Mouse (Mus musculus) stomach, postnatal 0 days (tissue): ENCODE data around the gene D13Ertd608e. TPM values are rescaled to one million over a fixed set of nuclear protein-coding genes. Genes with fewer than 3 reads are reported as not detected.
"Not testable (repeated sequence)": the region's sequence is repeated elsewhere in the genome, so short reads cannot be mapped to it uniquely, and the experiment has no call there.

Experiments used
- ATAC-seq: fragments of 200-750 bp; cut with Nextera tagmentation; 2 replicates; pipeline ENCODE4 v1.8.0; 2017; ENCODE audit not compliant: low FRiP score, low TSS enrichment
- DNase-seq: peaks from one replicate; pipeline ENCODE4 v3.0.0-alpha.2; 2016; ENCODE audit warnings: low spot score
- H3K27ac ChIP-seq: fragments of 300-500 bp; sonication (generic); replicated peaks from 2 replicates; pipeline ENCODE4 v1.5.1; 2014; ENCODE audit warnings: mild to moderate bottlenecking, control low read depth
- H3K27me3 ChIP-seq: fragments of 300-500 bp; sonication (generic); 2 replicates; pipeline ENCODE4 v1.6.1; 2014; ENCODE audit warnings: low read length; ENCODE audit not compliant: control insufficient read depth, insufficient read depth
- H3K36me3 ChIP-seq: fragments of 300-500 bp; sonication (generic); 2 replicates; pipeline ENCODE4 v1.6.1; 2014; ENCODE audit warnings: low read length, mixed read lengths; ENCODE audit not compliant: control insufficient read depth, insufficient read depth
- H3K4me1 ChIP-seq: fragments of 300-500 bp; sonication (generic); replicated peaks from 2 replicates; pipeline ENCODE4 v1.6.1; 2014; ENCODE audit warnings: antibody characterized with exemption; ENCODE audit not compliant: control insufficient read depth, insufficient read depth
- H3K4me2 ChIP-seq: fragments of 300-500 bp; sonication (generic); replicated peaks from 2 replicates; pipeline ENCODE4 v1.6.1; 2014; ENCODE audit warnings: low read depth, mild to moderate bottlenecking, control low read depth, moderate library complexity
- H3K4me3 ChIP-seq: fragments of 300-500 bp; sonication (generic); 2 replicates; pipeline ENCODE4 v1.5.1; 2014; ENCODE audit warnings: low read depth, low read length, control low read depth
- H3K9ac ChIP-seq: fragments of 300-500 bp; sonication (generic); 2 replicates; pipeline ENCODE4 v1.6.1; 2014; ENCODE audit warnings: mild to moderate bottlenecking, low read length, control low read depth, mixed read lengths
- H3K9me3 ChIP-seq: fragments of 300-500 bp; sonication (generic); 2 replicates; pipeline ENCODE4 v1.6.1; 2016; ENCODE audit warnings: low read length; ENCODE audit not compliant: control insufficient read depth
- CTCF ChIP-seq: IDR thresholded peaks from 2 replicates; pipeline ENCODE4 v1.5.1; 2016; ENCODE audit warnings: antibody characterized with exemption, low read depth, mild to moderate bottlenecking, moderate library complexity
- EP300 ChIP-seq: optimal IDR thresholded peaks from 2 replicates; pipeline ENCODE3; 2016; ENCODE audit warnings: antibody characterized with exemption
- WGBS: fragments of 180-500 bp; shearing (Covaris S2); extraction: QIAGEN DNeasy Blood & Tissue Kit; methylation state at CpG from one replicate; pipeline ENCODE4 v1.1.7; 2014; 5-methylcytosine and 5-hydroxymethylcytosine counted together
- polyA plus RNA-seq: library from polyadenylated mRNA; unstranded; fragments of >200 nt; fragmentation: Nextera tagmentation; extraction: Ambion mirVana; gene quantifications from 2 replicates; pipeline ENCODE4 v1.2.1, GENCODE M21; 2015

Gene D13Ertd608e
- not detected in 2 replicates for polyA plus RNA-seq

GRCm38 (mm10) chr13:119835320-119836056 lies at the start of gene D13Ertd608e:
TSS of gene D13Ertd608e (plus strand) at chr13:119836006.
- not testable (repeated sequence) for H3K27me3 ChIP-seq, H3K36me3 ChIP-seq, H3K27ac ChIP-seq, H3K9me3 ChIP-seq, H3K4me1 ChIP-seq, H3K9ac ChIP-seq
- ATAC-seq (peak; percentile 67), DNase-seq (peak; percentile 58)
- 11% methylated on average over 18 of the region's 25 CpGs for WGBS
- H3K4me3 ChIP-seq: peak within 1 kb of the TSS; percentile 6; the same call in 1 of the 2 replicates
- peak; percentile 66 for TF ChIP-seq CTCF
- H3K4me2 ChIP-seq: peak within 1 kb of the TSS; percentile 37

GRCm38 (mm10) chr13:119789851-119790717 lies 45.7 kb upstream of the D13Ertd608e start:
- ATAC-seq (peak; percentile 74), DNase-seq (peak; percentile 51)
- under 1% methylated on average over 57 of the region's 66 CpGs for whole genome bisulfite sequencing
- Histone ChIP-seq H3K9me3 (no peaks in the 10 kb centered on the region), H3K4me2 (peak overlapping the region; percentile 90), H3K36me3 (peaks cover 5% of the 10 kb centered on the region), H3K4me1 (peaks cover 6% of the 10 kb centered on the region; the same call in 1 of the 2 replicates), H3K9ac (peak overlapping the region; percentile 91), H3K27ac (peak overlapping the region; percentile 97), H3K4me3 (peak overlapping the region; percentile 82), H3K27me3 (no peaks in the 10 kb centered on the region)
- TF ChIP-seq CTCF: no peak
- no peak for TF ChIP-seq EP300

DNA sequence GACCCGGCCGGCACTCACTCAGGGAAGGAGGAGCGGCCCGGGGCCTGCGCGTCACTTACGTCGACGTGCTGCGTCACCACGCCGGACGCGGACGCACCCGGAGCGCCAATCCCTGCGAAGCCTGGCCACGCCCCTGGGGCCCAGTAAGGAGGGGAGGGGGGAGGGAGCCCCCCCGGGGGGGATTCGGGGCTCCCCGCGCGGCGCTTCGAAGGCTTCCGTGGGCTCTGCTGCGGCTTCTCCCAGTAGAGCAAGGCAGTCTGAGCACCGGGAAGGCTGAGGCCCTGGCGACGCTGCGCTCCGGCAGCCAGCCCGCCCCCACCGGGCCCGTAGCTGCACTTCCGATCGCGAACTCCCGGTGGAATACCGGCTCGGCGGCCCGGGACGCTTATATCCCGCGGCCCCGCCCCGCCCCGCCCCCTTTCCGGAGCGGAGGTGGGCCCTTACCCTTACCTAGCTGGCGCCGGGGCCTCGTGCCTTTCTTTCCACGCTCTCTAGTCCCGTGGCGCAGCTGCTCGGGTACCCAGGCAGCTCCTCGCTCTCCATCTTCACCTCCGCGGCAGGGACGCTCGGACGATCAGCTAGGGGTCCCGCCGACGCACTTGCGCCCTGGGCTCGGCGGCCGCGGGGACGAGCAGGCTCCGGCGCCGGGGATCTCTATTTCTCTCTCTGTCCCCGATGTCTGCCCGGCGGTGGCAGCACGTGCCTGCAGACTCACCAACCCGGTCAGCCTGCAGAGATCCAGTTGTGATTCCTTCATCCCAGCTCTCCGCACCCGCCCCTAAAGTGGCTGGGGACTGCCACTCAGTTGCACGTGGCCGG lies 44.8 kb upstream of the D13Ertd608e start, which contains the start of gene Zfp131:
TSS of gene Zfp131 (minus strand) at position 129 of the 819 bp plus-strand sequence.
- Histone ChIP-seq H3K4me3 (peak within 1 kb of the TSS; percentile 82), H3K27me3 (no peaks in the 10 kb centered on the region), H3K4me1 (peaks cover 6% of the 10 kb centered on the region; the same call in 1 of the 2 replicates), H3K9me3 (no peaks in the 10 kb centered on the region), H3K36me3 (peaks cover 5% of the 10 kb centered on the region), H3K9ac (peak within 1 kb of the TSS; percentile 91), H3K4me2 (peak within 1 kb of the TSS; percentile 90), H3K27ac (peak within 1 kb of the TSS; percentile 97)
- under 1% methylated on average over 45 of the region's 86 CpGs for WGBS
- ATAC-seq (peak; percentile 99), DNase-seq (peak; percentile 96)
- TF ChIP-seq EP300 (no peak), CTCF (peak; percentile 9; the same call in 1 of the 2 replicates)

DNA sequence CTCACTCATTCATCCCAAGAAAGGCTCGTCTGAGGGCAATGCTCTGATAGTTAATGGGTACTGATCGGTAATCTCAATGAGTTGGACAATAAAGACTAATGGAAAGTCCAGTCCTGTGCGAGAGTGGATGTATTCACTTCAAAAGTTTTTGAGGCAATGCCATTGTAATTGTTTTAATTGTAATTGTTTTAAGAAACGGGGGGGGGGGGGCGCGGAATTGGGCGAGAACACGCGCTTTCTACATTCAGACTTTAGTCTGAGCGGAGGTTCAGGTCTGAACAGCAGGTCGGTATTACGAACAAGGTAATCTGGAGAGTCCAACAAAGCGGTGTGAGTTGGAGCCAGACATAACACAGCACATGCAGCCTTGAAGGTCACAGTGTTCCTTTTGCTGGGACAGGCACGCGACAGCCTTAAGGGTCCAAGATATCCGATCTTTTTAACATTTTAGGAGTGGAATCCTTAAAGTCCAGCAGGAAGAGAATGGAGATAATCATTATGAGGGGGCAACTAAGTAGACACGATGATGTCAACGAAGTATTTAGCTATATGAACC lies 44.1 kb upstream of the D13Ertd608e start:
- peak overlapping the region; percentile 90 for H3K4me2 ChIP-seq
- WGBS: 3% methylated on average over 18 of the region's 18 CpGs
- peaks cover 2% of the 10 kb centered on the region for H3K36me3 ChIP-seq
- no peaks in the 10 kb centered on the region for H3K27me3 ChIP-seq
- DNase-seq (no peak), ATAC-seq (no peak)
- H3K9me3 ChIP-seq: no peaks in the 10 kb centered on the region
- H3K4me1 ChIP-seq: peaks cover 6% of the 10 kb centered on the region; the same call in 1 of the 2 replicates
- peak overlapping the region; percentile 97 for H3K27ac ChIP-seq
- TF ChIP-seq CTCF (no peak), EP300 (no peak)
- H3K4me3 ChIP-seq: peak overlapping the region; percentile 82
- peak overlapping the region; percentile 91 for H3K9ac ChIP-seq

GRCm38 (mm10) chr13:119792791-119793404 lies 42.9 kb upstream of the D13Ertd608e start:
- no peak overlapping the region for H3K4me3 ChIP-seq
- no peaks in the 10 kb centered on the region for H3K9me3 ChIP-seq
- TF ChIP-seq EP300 (no peak), CTCF (no peak)
- H3K36me3 ChIP-seq: no peaks in the 10 kb centered on the region; the same call in 1 of the 2 replicates
- no peaks in the 10 kb centered on the region for H3K27me3 ChIP-seq
- ATAC-seq (no peak), DNase-seq (no peak)
- WGBS: 60% methylated on average over 5 of the region's 5 CpGs
- H3K4me1 ChIP-seq: peaks cover 6% of the 10 kb centered on the region; the same call in 1 of the 2 replicates
- H3K9ac ChIP-seq: no peak overlapping the region
- no peak overlapping the region for H3K4me2 ChIP-seq
- H3K27ac ChIP-seq: no peak overlapping the region
